Mouse (Mus musculus) stomach, embryonic 14.5 days (tissue): ENCODE measurements around the gene Gldn. TPM values are rescaled to one million over a fixed set of nuclear protein-coding genes. Genes with fewer than 3 reads are reported as not detected.

Experiments
- ATAC-seq: fragments of 200-750 bp; cut with Nextera tagmentation; 2 replicates; pipeline ENCODE4 v1.8.0; 2017; ENCODE audit warnings: low read depth, moderate TSS enrichment; ENCODE audit not compliant: insufficient number of reproducible peaks, insufficient read depth, low FRiP score
- H3K27ac ChIP-seq: fragments of 300-500 bp; sonication (generic); 2 replicates; pipeline ENCODE4 v1.5.1; 2014; ENCODE audit warnings: mild to moderate bottlenecking, low read length, moderate library complexity, mixed read lengths
- H3K27me3 ChIP-seq: fragments of 300-500 bp; sonication (generic); 2 replicates; pipeline ENCODE4 v1.6.1; 2014; ENCODE audit warnings: low read length, control low read depth, mixed read lengths; ENCODE audit not compliant: control insufficient read depth, insufficient read depth
- H3K36me3 ChIP-seq: fragments of 300-500 bp; sonication (generic); 2 replicates; pipeline ENCODE4 v1.6.1; 2014; ENCODE audit warnings: mild to moderate bottlenecking, control low read depth, low read length, moderate library complexity, mixed read lengths; ENCODE audit not compliant: control insufficient read depth, insufficient read depth
- H3K4me1 ChIP-seq: fragments of 300-500 bp; sonication (generic); 2 replicates; pipeline ENCODE4 v1.6.1; 2014; ENCODE audit warnings: low read length, control low read depth, mixed read lengths; ENCODE audit not compliant: control insufficient read depth, insufficient read depth
- H3K4me2 ChIP-seq: fragments of 300-500 bp; sonication (generic); replicated peaks from 2 replicates; pipeline ENCODE4 v1.6.1; 2014; ENCODE audit warnings: low read depth, low read length, control low read depth
- H3K4me3 ChIP-seq: fragments of 300-500 bp; sonication (generic); 2 replicates; pipeline ENCODE4 v1.5.1; 2014; ENCODE audit warnings: low read depth, low read length, control low read depth
- H3K9ac ChIP-seq: fragments of 300-500 bp; sonication (generic); replicated peaks from 2 replicates; pipeline ENCODE4 v1.6.1; 2014; ENCODE audit warnings: low read depth, mild to moderate bottlenecking, control low read depth, low read length, moderate library complexity, mixed read lengths
- H3K9me3 ChIP-seq: fragments of 300-500 bp; sonication (generic); 2 replicates; pipeline ENCODE4 v1.6.1; 2016; ENCODE audit warnings: low read depth, low read length, control low read depth; ENCODE audit not compliant: control insufficient read depth
- WGBS: fragments of 180-500 bp; shearing (Covaris S2); extraction: QIAGEN DNeasy Blood & Tissue Kit; methylation state at CpG from one replicate; pipeline ENCODE4 v1.1.7; 2014; 5-methylcytosine and 5-hydroxymethylcytosine counted together
- polyA plus RNA-seq: library from polyadenylated mRNA; unstranded; fragments of >200 nt; fragmentation: Nextera tagmentation; extraction: Ambion mirVana; gene quantifications from 2 replicates; pipeline ENCODE4 v1.2.1, GENCODE M21; 2014

The Gldn gene
- polyA plus RNA-seq, 1 experiment from 2014 or later, result not detected

- Histone ChIP-seq H3K4me2 (no peak overlapping the region), H3K4me3 (no peak overlapping the region), H3K27me3 (peaks cover 16% of the 10 kb centered on the region), H3K9ac (no peak overlapping the region), H3K36me3 (no peaks in the 10 kb centered on the region), H3K9me3 (no peaks in the 10 kb centered on the region), H3K27ac (no peak overlapping the region), H3K4me1 (no peaks in the 10 kb centered on the region)
- WGBS, result 64% methylated on average over 5 of the region's 5 CpGs
- ATAC-seq, result no peak
Measured at GRCm38 (mm10) chr9:54287804-54288203, 1.5 kb downstream of the Gldn start.

- Histone ChIP-seq H3K4me1 (no peaks in the 10 kb centered on the region), H3K9ac (no peak overlapping the region), H3K27ac (no peak overlapping the region), H3K27me3 (no peaks in the 10 kb centered on the region), H3K4me2 (no peak overlapping the region), H3K9me3 (no peaks in the 10 kb centered on the region), H3K36me3 (no peaks in the 10 kb centered on the region), H3K4me3 (no peak overlapping the region)
- ATAC-seq, result no peak
- WGBS, result 52% methylated on average over 3 of the region's 3 CpGs
Measured at GRCm38 (mm10) chr9:54299389-54299788, 13.1 kb downstream of the Gldn start.

- H3K9ac ChIP-seq, result no peak overlapping the region
- H3K27me3 ChIP-seq, result no peaks in the 10 kb centered on the region
- H3K27ac ChIP-seq, result no peak overlapping the region
- H3K4me1 ChIP-seq, result no peaks in the 10 kb centered on the region
- H3K4me2 ChIP-seq, result no peak overlapping the region
- ATAC-seq, result no peak
- H3K4me3 ChIP-seq, result no peak overlapping the region
- no peaks in the 10 kb centered on the region for H3K9me3 ChIP-seq
- no peaks in the 10 kb centered on the region for H3K36me3 ChIP-seq
Measured at GRCm38 (mm10) chr9:54299792-54300191, 13.5 kb downstream of the Gldn start.

- Histone ChIP-seq H3K4me1 (no peaks in the 10 kb centered on the region), H3K27ac (no peak overlapping the region), H3K27me3 (no peaks in the 10 kb centered on the region), H3K4me3 (no peak overlapping the region), H3K36me3 (no peaks in the 10 kb centered on the region), H3K4me2 (no peak overlapping the region), H3K9ac (no peak overlapping the region), H3K9me3 (no peaks in the 10 kb centered on the region)
- WGBS, result 83% methylated on average over 4 of the region's 4 CpGs
- ATAC-seq, result no peak
Measured at GRCm38 (mm10) chr9:54301255-54301654, 15.0 kb downstream of the Gldn start.

GRCm38 (mm10) chr9:54308209-54308608 lies 21.9 kb downstream of the Gldn start:
- Histone ChIP-seq H3K4me2 (no peak overlapping the region), H3K4me1 (no peaks in the 10 kb centered on the region), H3K9ac (no peak overlapping the region), H3K27me3 (no peaks in the 10 kb centered on the region), H3K4me3 (no peak overlapping the region), H3K27ac (no peak overlapping the region), H3K9me3 (no peaks in the 10 kb centered on the region), H3K36me3 (no peaks in the 10 kb centered on the region)
- no peak for ATAC-seq
- 66% methylated on average over 1 of the region's 1 CpGs for WGBS

- Histone ChIP-seq H3K27ac (no peak overlapping the region), H3K4me1 (no peaks in the 10 kb centered on the region), H3K9me3 (no peaks in the 10 kb centered on the region), H3K27me3 (no peaks in the 10 kb centered on the region), H3K36me3 (no peaks in the 10 kb centered on the region), H3K9ac (no peak overlapping the region), H3K4me2 (no peak overlapping the region), H3K4me3 (no peak overlapping the region)
- 61% methylated on average over 2 of the region's 2 CpGs for WGBS
- ATAC-seq, result no peak
Measured at GRCm38 (mm10) chr9:54308751-54309358, 22.6 kb downstream of the Gldn start.

GRCm38 (mm10) chr9:54316363-54316762 lies 30.1 kb downstream of the Gldn start:
- no peak for ATAC-seq
- 69% methylated on average over 9 of the region's 9 CpGs for WGBS
- H3K27ac ChIP-seq, result no peak overlapping the region

GRCm38 (mm10) chr9:54323456-54323855 lies 37.2 kb downstream of the Gldn start:
- no peak overlapping the region for H3K4me3 ChIP-seq
- no peaks in the 10 kb centered on the region for H3K36me3 ChIP-seq
- H3K4me2 ChIP-seq, result no peak overlapping the region
- no peaks in the 10 kb centered on the region for H3K4me1 ChIP-seq
- H3K27ac ChIP-seq, result no peak overlapping the region
- WGBS, result 46% methylated on average over 8 of the region's 8 CpGs
- no peak overlapping the region for H3K9ac ChIP-seq
- no peaks in the 10 kb centered on the region for H3K9me3 ChIP-seq
- ATAC-seq, result no peak
- H3K27me3 ChIP-seq, result no peaks in the 10 kb centered on the region

More at GRCm38 (mm10) chr9:54316363-54316762, 30.1 kb downstream of the Gldn start:
- H3K4me1 ChIP-seq, result no peaks in the 10 kb centered on the region
- H3K36me3 ChIP-seq, result no peaks in the 10 kb centered on the region
- no peaks in the 10 kb centered on the region for H3K27me3 ChIP-seq
- H3K4me2 ChIP-seq, result no peak overlapping the region
- H3K9me3 ChIP-seq, result no peaks in the 10 kb centered on the region
- H3K4me3 ChIP-seq, result no peak overlapping the region
- H3K9ac ChIP-seq, result no peak overlapping the region

- Histone ChIP-seq H3K27me3 (no peaks in the 10 kb centered on the region), H3K4me1 (no peaks in the 10 kb centered on the region), H3K36me3 (no peaks in the 10 kb centered on the region), H3K9me3 (no peaks in the 10 kb centered on the region), H3K27ac (no peak overlapping the region), H3K4me2 (no peak overlapping the region), H3K9ac (no peak overlapping the region), H3K4me3 (no peak overlapping the region)
- 86% methylated on average over 7 of the region's 7 CpGs for WGBS
- ATAC-seq, result no peak
Measured at GRCm38 (mm10) chr9:54329201-54329600, 42.9 kb downstream of the Gldn start.
